Mouse (Mus musculus): ENCODE results near the gene Gm8369.

DNA sequence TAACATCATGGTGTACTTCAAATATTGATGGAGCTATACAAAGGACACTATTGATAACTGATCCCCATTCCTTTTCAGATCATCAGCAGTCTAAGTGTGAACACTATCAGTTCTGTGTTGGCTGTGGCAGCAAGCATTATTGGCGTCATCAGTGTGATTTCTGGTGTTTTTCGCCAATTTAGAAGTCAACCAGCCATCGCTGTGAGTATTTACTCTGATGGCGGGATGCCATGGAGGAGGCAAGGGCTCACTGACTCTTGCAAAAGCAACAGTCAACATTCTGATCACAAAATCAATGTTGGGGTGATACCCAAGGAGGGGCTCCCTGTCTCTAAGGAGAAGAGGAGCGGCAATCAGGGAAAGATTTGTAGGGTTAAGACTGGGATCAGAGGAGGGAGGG is 69.0 kb downstream of the Gm8369 start:
- TF ChIP-seq CTCF (IDR thresholded peaks at IDR 0.05; ENCODE audit: low read depth) (no peak), EP300 (IDR thresholded peaks at IDR 0.05; ENCODE audit: low read depth) (no peak)

Data from liver, postnatal 0 days (tissue).